Mouse (Mus musculus): Measurements from ENCODE around the gene Mst1. TPM values are rescaled to one million over a fixed set of nuclear protein-coding genes. Genes with fewer than 3 reads are reported as not detected.

The Mst1 gene
- polyA plus RNA-seq, 1 experiment from 2014 or later: not detected

- Histone ChIP-seq H3K36me3 (ENCODE audit: control insufficient read depth, insufficient read depth, low read length) (peaks cover 62% of the 10 kb centered on the region), H3K4me1 (ENCODE audit: control insufficient read depth, insufficient read depth, low read length) (peaks cover 9% of the 10 kb centered on the region), H3K4me2 (ENCODE audit: low read length) (peak overlapping the region; percentile 89), H3K27ac (ENCODE audit: low read depth, low read length) (peak overlapping the region; percentile 68; the same call in 1 of the 2 replicates), H3K9me3 (replicated peaks; ENCODE audit: control insufficient read depth, low read length) (no peaks in the 10 kb centered on the region), H3K9ac (ENCODE audit: low read length) (peak overlapping the region; percentile 73), H3K27me3 (replicated peaks; ENCODE audit: control insufficient read depth, insufficient read depth, low read length) (no peaks in the 10 kb centered on the region), H3K4me3 (ENCODE audit: low read depth, low read length) (peak overlapping the region; percentile 72)
- no peak; the same call in 1 of the 2 replicates for ATAC-seq
- WGBS: 43% methylated on average over 15 of the region's 15 CpGs
- DNase-seq (ENCODE audit: low spot score): no peak
These were observed 30.5 kb upstream of the Mst1 start for GRCm38 (mm10) chr9:108049561-108050251.

GRCm38 (mm10) chr9:108051184-108051930 lies 28.9 kb upstream of the Mst1 start:
- Histone ChIP-seq H3K4me2 (ENCODE audit: low read length) (no peak overlapping the region), H3K9ac (ENCODE audit: low read length) (no peak overlapping the region), H3K9me3 (replicated peaks; ENCODE audit: control insufficient read depth, low read length) (no peaks in the 10 kb centered on the region), H3K4me3 (ENCODE audit: low read depth, low read length) (no peak overlapping the region), H3K27ac (ENCODE audit: low read depth, low read length) (no peak overlapping the region), H3K27me3 (replicated peaks; ENCODE audit: control insufficient read depth, insufficient read depth, low read length) (no peaks in the 10 kb centered on the region), H3K4me1 (ENCODE audit: control insufficient read depth, insufficient read depth, low read length) (peaks cover 9% of the 10 kb centered on the region), H3K36me3 (ENCODE audit: control insufficient read depth, insufficient read depth, low read length) (peaks cover 62% of the 10 kb centered on the region)
- DNase-seq (ENCODE audit: low spot score): no peak
- 95% methylated on average over 15 of the region's 15 CpGs for WGBS
- no peak for ATAC-seq

- Histone ChIP-seq H3K27ac (ENCODE audit: low read depth, low read length) (no peak overlapping the region), H3K9ac (ENCODE audit: low read length) (no peak overlapping the region), H3K9me3 (replicated peaks; ENCODE audit: control insufficient read depth, low read length) (no peaks in the 10 kb centered on the region), H3K36me3 (ENCODE audit: control insufficient read depth, insufficient read depth, low read length) (peaks cover 62% of the 10 kb centered on the region), H3K27me3 (replicated peaks; ENCODE audit: control insufficient read depth, insufficient read depth, low read length) (no peaks in the 10 kb centered on the region), H3K4me1 (ENCODE audit: control insufficient read depth, insufficient read depth, low read length) (peaks cover 9% of the 10 kb centered on the region), H3K4me3 (ENCODE audit: low read depth, low read length) (no peak overlapping the region), H3K4me2 (ENCODE audit: low read length) (no peak overlapping the region)
- DNase-seq (ENCODE audit: low spot score) (no peak), ATAC-seq (no peak)
- WGBS: 85% methylated on average over 4 of the region's 4 CpGs
These were observed 28.4 kb upstream of the Mst1 start for GRCm38 (mm10) chr9:108051931-108052220.

GRCm38 (mm10) chr9:108052411-108052810 lies 27.8 kb upstream of the Mst1 start:
- no peak for ATAC-seq
- H3K27me3 ChIP-seq (replicated peaks; ENCODE audit: control insufficient read depth, insufficient read depth, low read length): no peaks in the 10 kb centered on the region
- H3K27ac ChIP-seq (ENCODE audit: low read depth, low read length): no peak overlapping the region
- WGBS: 78% methylated on average over 7 of the region's 7 CpGs
- H3K4me2 ChIP-seq (ENCODE audit: low read length): no peak overlapping the region
- H3K4me1 ChIP-seq (ENCODE audit: control insufficient read depth, insufficient read depth, low read length): peaks cover 9% of the 10 kb centered on the region
- H3K9me3 ChIP-seq (replicated peaks; ENCODE audit: control insufficient read depth, low read length): no peaks in the 10 kb centered on the region
- H3K36me3 ChIP-seq (ENCODE audit: control insufficient read depth, insufficient read depth, low read length): peaks cover 62% of the 10 kb centered on the region
- no peak overlapping the region for H3K9ac ChIP-seq (ENCODE audit: low read length)
- DNase-seq (ENCODE audit: low spot score): no peak
- no peak overlapping the region for H3K4me3 ChIP-seq (ENCODE audit: low read depth, low read length)

GRCm38 (mm10) chr9:108052885-108053664 lies 27.2 kb upstream of the Mst1 start, which contains the start of gene Amigo3:
Gene Amigo3, plus strand, starts transcription at chr9:108053159.
- peaks cover 65% of the 10 kb centered on the region for H3K36me3 ChIP-seq (ENCODE audit: control insufficient read depth, insufficient read depth, low read length)

GRCm38 (mm10) chr9:108053665-108054225 lies 26.5 kb upstream of the Mst1 start:
- 95% methylated on average over 15 of the region's 15 CpGs for WGBS
- Histone ChIP-seq H3K4me2 (ENCODE audit: low read length) (no peak overlapping the region), H3K36me3 (ENCODE audit: control insufficient read depth, insufficient read depth, low read length) (peaks cover 71% of the 10 kb centered on the region), H3K9ac (ENCODE audit: low read length) (no peak overlapping the region), H3K4me1 (ENCODE audit: control insufficient read depth, insufficient read depth, low read length) (peaks cover 5% of the 10 kb centered on the region; the same call in 1 of the 2 replicates), H3K27ac (ENCODE audit: low read depth, low read length) (no peak overlapping the region), H3K27me3 (replicated peaks; ENCODE audit: control insufficient read depth, insufficient read depth, low read length) (no peaks in the 10 kb centered on the region), H3K9me3 (replicated peaks; ENCODE audit: control insufficient read depth, low read length) (no peaks in the 10 kb centered on the region), H3K4me3 (ENCODE audit: low read depth, low read length) (no peak overlapping the region)
- ATAC-seq: no peak
- no peak for DNase-seq (ENCODE audit: low spot score)

More at GRCm38 (mm10) chr9:108052885-108053664, 27.2 kb upstream of the Mst1 start, which contains the start of gene Amigo3:
- H3K4me1 ChIP-seq (ENCODE audit: control insufficient read depth, insufficient read depth, low read length): peaks cover 9% of the 10 kb centered on the region
- H3K9me3 ChIP-seq (replicated peaks; ENCODE audit: control insufficient read depth, low read length): no peaks in the 10 kb centered on the region
- ATAC-seq: peak; percentile 38
- 60% methylated on average over 20 of the region's 20 CpGs for WGBS
- no peak within 1 kb of the TSS for H3K27ac ChIP-seq (ENCODE audit: low read depth, low read length)
- no peaks in the 10 kb centered on the region for H3K27me3 ChIP-seq (replicated peaks; ENCODE audit: control insufficient read depth, insufficient read depth, low read length)
- peak; percentile 97 for DNase-seq (ENCODE audit: low spot score)
- no peak within 1 kb of the TSS for H3K9ac ChIP-seq (ENCODE audit: low read length)
- H3K4me3 ChIP-seq (ENCODE audit: low read depth, low read length): no peak within 1 kb of the TSS
- H3K4me2 ChIP-seq (ENCODE audit: low read length): 0 out of 2 replicates have a peak within 1 kb of the TSS, but pooled peaks have one; percentile 16

- peaks cover 4% of the 10 kb centered on the region; the same call in 1 of the 2 replicates for H3K4me1 ChIP-seq (ENCODE audit: control insufficient read depth, insufficient read depth, low read length)
- no peak for DNase-seq (ENCODE audit: low spot score)
- no peaks in the 10 kb centered on the region for H3K27me3 ChIP-seq (replicated peaks; ENCODE audit: control insufficient read depth, insufficient read depth, low read length)
- H3K4me2 ChIP-seq (ENCODE audit: low read length): no peak overlapping the region
- peaks cover 76% of the 10 kb centered on the region for H3K36me3 ChIP-seq (ENCODE audit: control insufficient read depth, insufficient read depth, low read length)
- WGBS: 86% methylated on average over 22 of the region's 22 CpGs
- ATAC-seq: no peak
- H3K9ac ChIP-seq (ENCODE audit: low read length): no peak overlapping the region
- H3K27ac ChIP-seq (ENCODE audit: low read depth, low read length): no peak overlapping the region
- no peaks in the 10 kb centered on the region for H3K9me3 ChIP-seq (replicated peaks; ENCODE audit: control insufficient read depth, low read length)
- no peak overlapping the region for H3K4me3 ChIP-seq (ENCODE audit: low read depth, low read length)
These were observed 25.8 kb upstream of the Mst1 start for GRCm38 (mm10) chr9:108054331-108055040.

- H3K4me1 ChIP-seq (ENCODE audit: control insufficient read depth, insufficient read depth, low read length): no peaks in the 10 kb centered on the region
- H3K4me2 ChIP-seq (ENCODE audit: low read length): no peak overlapping the region
- H3K27me3 ChIP-seq (replicated peaks; ENCODE audit: control insufficient read depth, insufficient read depth, low read length): no peaks in the 10 kb centered on the region
- no peak overlapping the region for H3K27ac ChIP-seq (ENCODE audit: low read depth, low read length)
- WGBS: 85% methylated on average over 1 of the region's 1 CpGs
- H3K9me3 ChIP-seq (replicated peaks; ENCODE audit: control insufficient read depth, low read length): no peaks in the 10 kb centered on the region
- no peak overlapping the region for H3K4me3 ChIP-seq (ENCODE audit: low read depth, low read length)
- ATAC-seq (no peak), DNase-seq (ENCODE audit: low spot score) (no peak)
- no peak overlapping the region for H3K9ac ChIP-seq (ENCODE audit: low read length)
- H3K36me3 ChIP-seq (ENCODE audit: control insufficient read depth, insufficient read depth, low read length): peaks cover 82% of the 10 kb centered on the region
These were observed 25.2 kb upstream of the Mst1 start for GRCm38 (mm10) chr9:108055061-108055460.
